Mouse (Mus musculus) midbrain, embryonic 11.5 days (tissue): ENCODE results near the gene Zranb2. TPM values are rescaled to one million over a fixed set of nuclear protein-coding genes. Genes with fewer than 3 reads are reported as not detected.

ENCODE experiments used
- ATAC-seq: fragments of 200-750 bp; cut with Nextera tagmentation; 2 replicates; pipeline ENCODE4 v1.8.0; 2017; ENCODE audit warnings: moderate TSS enrichment, moderate library complexity; ENCODE audit not compliant: low FRiP score
- DNase-seq: peaks from one replicate; pipeline ENCODE4 v3.0.0; 2015; ENCODE audit warnings: low spot score; ENCODE audit errors: missing footprints
- H3K27ac ChIP-seq: fragments of 300-500 bp; sonication (generic); 2 replicates; pipeline ENCODE4 v1.5.1; 2014; ENCODE audit warnings: low read depth, low read length
- H3K27me3 ChIP-seq: fragments of 300-500 bp; sonication (generic); 2 replicates; pipeline ENCODE4 v1.6.1; 2014; ENCODE audit warnings: mild to moderate bottlenecking, low read length, moderate library complexity, mixed read lengths; ENCODE audit not compliant: control insufficient read depth, insufficient read depth
- H3K36me3 ChIP-seq: fragments of 300-500 bp; sonication (generic); 2 replicates; pipeline ENCODE4 v1.6.1; 2014; ENCODE audit warnings: mild to moderate bottlenecking, low read length, moderate library complexity, mixed read lengths; ENCODE audit not compliant: control insufficient read depth, insufficient read depth
- H3K4me1 ChIP-seq: fragments of 300-500 bp; sonication (generic); 2 replicates; pipeline ENCODE4 v1.6.1; 2014; ENCODE audit warnings: low read length; ENCODE audit not compliant: control insufficient read depth, insufficient read depth
- H3K4me2 ChIP-seq: fragments of 300-500 bp; sonication (generic); 2 replicates; pipeline ENCODE4 v1.6.1; 2014; ENCODE audit warnings: mild to moderate bottlenecking, moderate library complexity
- H3K4me3 ChIP-seq: fragments of 300-500 bp; sonication (generic); 2 replicates; pipeline ENCODE4 v1.5.1; 2014; ENCODE audit warnings: low read depth, low read length
- H3K9ac ChIP-seq: fragments of 300-500 bp; sonication (generic); 2 replicates; pipeline ENCODE4 v1.6.1; 2014; ENCODE audit warnings: low read length
- H3K9me3 ChIP-seq: fragments of 300-500 bp; sonication (generic); 2 replicates; pipeline ENCODE4 v1.6.1; 2016; ENCODE audit warnings: low read length; ENCODE audit not compliant: control insufficient read depth
- WGBS: fragments of 180-500 bp; shearing (Covaris S2); extraction: QIAGEN DNeasy Blood & Tissue Kit; methylation state at CpG from one replicate; pipeline ENCODE4 v1.1.7; 2014; 5-methylcytosine and 5-hydroxymethylcytosine counted together
- polyA plus RNA-seq: library from polyadenylated mRNA; unstranded; fragments of >200 nt; fragmentation: Nextera tagmentation; extraction: Ambion mirVana; gene quantifications from 2 replicates; pipeline ENCODE4 v1.2.1, GENCODE M21; 2014

The Zranb2 gene
- polyA plus RNA-seq, 1 experiment from 2014 or later: 170 TPM

- no peaks in the 10 kb centered on the region for H3K9me3 ChIP-seq
- H3K4me3 ChIP-seq: no peak overlapping the region
- WGBS: 67% methylated on average over 1 of the region's 1 CpGs
- no peak overlapping the region for H3K27ac ChIP-seq
- no peak for ATAC-seq
- no peaks in the 10 kb centered on the region for H3K27me3 ChIP-seq
- no peak overlapping the region for H3K4me2 ChIP-seq
- no peak for DNase-seq
- H3K4me1 ChIP-seq: no peaks in the 10 kb centered on the region
- no peaks in the 10 kb centered on the region for H3K36me3 ChIP-seq
- no peak overlapping the region for H3K9ac ChIP-seq
Measured at GRCm38 (mm10) chr3:157576343-157576722, 42.4 kb downstream of the Zranb2 start.

GRCm38 (mm10) chr3:157576862-157577261 is 42.9 kb downstream of the Zranb2 start:
- Histone ChIP-seq H3K27ac (no peak overlapping the region), H3K9ac (no peak overlapping the region), H3K9me3 (no peaks in the 10 kb centered on the region), H3K4me3 (no peak overlapping the region), H3K4me2 (no peak overlapping the region), H3K27me3 (no peaks in the 10 kb centered on the region), H3K4me1 (no peaks in the 10 kb centered on the region), H3K36me3 (no peaks in the 10 kb centered on the region)
- DNase-seq: no peak
- 91% methylated on average over 1 of the region's 1 CpGs for WGBS
- ATAC-seq: no peak

- Histone ChIP-seq H3K4me1 (no peaks in the 10 kb centered on the region), H3K27me3 (no peaks in the 10 kb centered on the region), H3K4me2 (no peak overlapping the region), H3K9ac (no peak overlapping the region), H3K9me3 (no peaks in the 10 kb centered on the region), H3K4me3 (no peak overlapping the region), H3K27ac (no peak overlapping the region), H3K36me3 (no peaks in the 10 kb centered on the region)
- ATAC-seq (no peak), DNase-seq (no peak)
- whole genome bisulfite sequencing: 86% methylated on average over 5 of the region's 5 CpGs
Measured at GRCm38 (mm10) chr3:157578469-157579170, 44.7 kb downstream of the Zranb2 start.

GRCm38 (mm10) chr3:157579376-157579775 is 45.4 kb downstream of the Zranb2 start:
- no peak overlapping the region for H3K4me2 ChIP-seq
- H3K9me3 ChIP-seq: no peaks in the 10 kb centered on the region
- no peaks in the 10 kb centered on the region for H3K27me3 ChIP-seq
- H3K36me3 ChIP-seq: no peaks in the 10 kb centered on the region
- no peak overlapping the region for H3K27ac ChIP-seq
- H3K9ac ChIP-seq: no peak overlapping the region
- DNase-seq (no peak), ATAC-seq (no peak)
- no peak overlapping the region for H3K4me3 ChIP-seq
- no peaks in the 10 kb centered on the region for H3K4me1 ChIP-seq
- WGBS: 86% methylated on average over 2 of the region's 2 CpGs

- ATAC-seq (no peak), DNase-seq (no peak)
- WGBS: 79% methylated on average over 4 of the region's 4 CpGs
Measured at GRCm38 (mm10) chr3:157580299-157580698, 46.3 kb downstream of the Zranb2 start.

GRCm38 (mm10) chr3:157581755-157582154 is 47.8 kb downstream of the Zranb2 start:
- ATAC-seq (no peak), DNase-seq (no peak)
- no peak overlapping the region for H3K27ac ChIP-seq
- no peaks in the 10 kb centered on the region for H3K9me3 ChIP-seq
- 14% methylated on average over 2 of the region's 2 CpGs for WGBS
- H3K4me3 ChIP-seq: no peak overlapping the region
- no peak overlapping the region for H3K9ac ChIP-seq
- H3K27me3 ChIP-seq: no peaks in the 10 kb centered on the region
- H3K36me3 ChIP-seq: no peaks in the 10 kb centered on the region
- H3K4me1 ChIP-seq: no peaks in the 10 kb centered on the region
- no peak overlapping the region for H3K4me2 ChIP-seq

More at GRCm38 (mm10) chr3:157580299-157580698, 46.3 kb downstream of the Zranb2 start:
- no peaks in the 10 kb centered on the region for H3K27me3 ChIP-seq
- no peak overlapping the region for H3K4me3 ChIP-seq
- no peaks in the 10 kb centered on the region for H3K9me3 ChIP-seq
- H3K4me1 ChIP-seq: no peaks in the 10 kb centered on the region
- H3K9ac ChIP-seq: no peak overlapping the region
- no peaks in the 10 kb centered on the region for H3K36me3 ChIP-seq
- H3K4me2 ChIP-seq: no peak overlapping the region
- no peak overlapping the region for H3K27ac ChIP-seq

- no peak overlapping the region for H3K27ac ChIP-seq
- no peak for DNase-seq
- no peaks in the 10 kb centered on the region for H3K27me3 ChIP-seq
- no peaks in the 10 kb centered on the region for H3K36me3 ChIP-seq
- no peak overlapping the region for H3K4me2 ChIP-seq
- no peaks in the 10 kb centered on the region for H3K9me3 ChIP-seq
- ATAC-seq: peak; percentile 63; the same call in 1 of the 2 replicates
- H3K4me1 ChIP-seq: no peaks in the 10 kb centered on the region
- no peak overlapping the region for H3K4me3 ChIP-seq
- 43% methylated on average over 5 of the region's 5 CpGs for WGBS
- no peak overlapping the region for H3K9ac ChIP-seq
Measured at GRCm38 (mm10) chr3:157582626-157583405, 48.9 kb downstream of the Zranb2 start.

- H3K4me3 ChIP-seq: no peak overlapping the region
- H3K9me3 ChIP-seq: no peaks in the 10 kb centered on the region
- no peaks in the 10 kb centered on the region for H3K4me1 ChIP-seq
- H3K27ac ChIP-seq: no peak overlapping the region
- no peak overlapping the region for H3K9ac ChIP-seq
- no peaks in the 10 kb centered on the region for H3K27me3 ChIP-seq
- DNase-seq (no peak), ATAC-seq (no peak)
- 87% methylated on average over 7 of the region's 7 CpGs for WGBS
- no peaks in the 10 kb centered on the region for H3K36me3 ChIP-seq
- H3K4me2 ChIP-seq: no peak overlapping the region
Measured at GRCm38 (mm10) chr3:157597837-157598379, 63.9 kb downstream of the Zranb2 start.
